Mouse (Mus musculus) lung, postnatal 0 days (tissue): ENCODE data around the gene Flywch2. TPM values are rescaled to one million over a fixed set of nuclear protein-coding genes. Genes with fewer than 3 reads are reported as not detected.

Experiments
- ATAC-seq: fragments of 200-750 bp; cut with Nextera tagmentation; 2 replicates; pipeline ENCODE4 v1.8.0; 2017; ENCODE audit warnings: moderate library complexity
- DNase-seq: peaks from one replicate; pipeline ENCODE4 v3.0.0-alpha.2; 2016; ENCODE audit warnings: low spot score
- H3K27ac ChIP-seq: fragments of 300-500 bp; sonication (generic); 2 replicates; pipeline ENCODE4 v1.5.1; 2014; ENCODE audit warnings: antibody characterized with exemption, mild to moderate bottlenecking, low read length, mixed read lengths
- H3K27me3 ChIP-seq: fragments of 300-500 bp; sonication (generic); replicated peaks from 2 replicates; pipeline ENCODE4 v1.6.1; 2014; ENCODE audit warnings: low read length, mixed read lengths; ENCODE audit not compliant: insufficient read depth
- H3K36me3 ChIP-seq: fragments of 300-500 bp; sonication (generic); 2 replicates; pipeline ENCODE4 v1.6.1; 2014; ENCODE audit warnings: low read length, mixed read lengths; ENCODE audit not compliant: insufficient read depth
- H3K4me1 ChIP-seq: fragments of 300-500 bp; sonication (generic); 2 replicates; pipeline ENCODE4 v1.6.1; 2014; ENCODE audit warnings: antibody characterized with exemption, low read depth, low read length, mixed read lengths; ENCODE audit not compliant: insufficient read depth
- H3K4me2 ChIP-seq: fragments of 300-500 bp; sonication (generic); replicated peaks from 2 replicates; pipeline ENCODE4 v1.6.1; 2014; ENCODE audit warnings: low read depth, mild to moderate bottlenecking, low read length, moderate library complexity, mixed read lengths
- H3K4me3 ChIP-seq: fragments of 300-500 bp; sonication (generic); 2 replicates; pipeline ENCODE4 v1.5.1; 2014; ENCODE audit warnings: low read depth, low read length
- H3K9ac ChIP-seq: fragments of 300-500 bp; sonication (generic); replicated peaks from 2 replicates; pipeline ENCODE4 v1.6.1; 2014; ENCODE audit warnings: low read depth, mild to moderate bottlenecking
- H3K9me3 ChIP-seq: fragments of 300-500 bp; sonication (generic); 2 replicates; pipeline ENCODE4 v1.6.1; 2016; ENCODE audit warnings: low read length, mixed read lengths
- CTCF ChIP-seq: IDR thresholded peaks from 2 replicates; pipeline ENCODE4 v1.5.1; 2016; ENCODE audit warnings: antibody characterized with exemption, mild to moderate bottlenecking
- EP300 ChIP-seq: IDR thresholded peaks from 2 replicates; pipeline ENCODE4 v1.6.1; 2016; ENCODE audit warnings: antibody characterized with exemption, mild to moderate bottlenecking, control low read depth
- WGBS: fragments of 180-500 bp; shearing (Covaris S2); extraction: QIAGEN DNeasy Blood & Tissue Kit; methylation state at CpG from one replicate; pipeline ENCODE4 v1.1.7; 2014; 5-methylcytosine and 5-hydroxymethylcytosine counted together
- microRNA-seq: library from miRNA; unstranded; fragments of <30 nt; microRNA quantifications from one replicate; pipeline ENCODE4, GENCODE M21; 2016
- polyA plus RNA-seq: library from polyadenylated mRNA; unstranded; fragments of >200 nt; fragmentation: Nextera tagmentation; extraction: Ambion mirVana; gene quantifications from 2 replicates; pipeline ENCODE4 v1.2.1, GENCODE M21; 2015

The Flywch2 gene
- polyA plus RNA-seq, 1 experiment from 2014 or later, result 18.6 TPM

GRCm38 (mm10) chr17:23739202-23740135 is 46.4 kb downstream of the Flywch2 start:
- peaks cover 28% of the 10 kb centered on the region for H3K27me3 ChIP-seq
- H3K36me3 ChIP-seq, result 0 out of 2 replicates have a peak, but pooled peaks cover 7% of the 10 kb centered on the region
- peak; percentile 67 for DNase-seq
- H3K9ac ChIP-seq, result peak overlapping the region; percentile 60
- peak overlapping the region; percentile 74 for H3K27ac ChIP-seq
- WGBS, result 4% methylated on average over 48 of the region's 48 CpGs
- ATAC-seq, result peak; percentile 27
- H3K4me3 ChIP-seq, result peak overlapping the region; percentile 78
- H3K9me3 ChIP-seq, result no peaks in the 10 kb centered on the region
- peak overlapping the region; percentile 79 for H3K4me2 ChIP-seq
- no peak for TF ChIP-seq EP300
- H3K4me1 ChIP-seq, result peaks cover 31% of the 10 kb centered on the region

GRCm38 (mm10) chr17:23738836-23739201 is 47.1 kb downstream of the Flywch2 start:
- Histone ChIP-seq H3K36me3 (0 out of 2 replicates have a peak, but pooled peaks cover 7% of the 10 kb centered on the region), H3K9ac (peak overlapping the region; percentile 60; the same call in 1 of the 2 replicates), H3K4me3 (peak overlapping the region; percentile 78), H3K9me3 (no peaks in the 10 kb centered on the region), H3K4me1 (peaks cover 31% of the 10 kb centered on the region), H3K4me2 (peak overlapping the region; percentile 79), H3K27me3 (peaks cover 24% of the 10 kb centered on the region), H3K27ac (peak overlapping the region; percentile 74)
- DNase-seq, result no peak
- no peak for ATAC-seq
- TF ChIP-seq EP300 (no peak), CTCF (no peak)
- WGBS, result 41% methylated on average over 2 of the region's 2 CpGs

GRCm38 (mm10) chr17:23737493-23738445 is 48.1 kb downstream of the Flywch2 start:
- no peak for ATAC-seq
- H3K4me2 ChIP-seq, result peak overlapping the region; percentile 79; the same call in 1 of the 2 replicates
- H3K9me3 ChIP-seq, result no peaks in the 10 kb centered on the region
- 0 out of 2 replicates have a peak, but pooled peaks cover 7% of the 10 kb centered on the region for H3K36me3 ChIP-seq
- peaks cover 14% of the 10 kb centered on the region; the same call in 1 of the 2 replicates for H3K27me3 ChIP-seq
- TF ChIP-seq CTCF, result peak; percentile 52
- no peak for TF ChIP-seq EP300
- DNase-seq, result peak; percentile 43
- peaks cover 31% of the 10 kb centered on the region for H3K4me1 ChIP-seq
- H3K4me3 ChIP-seq, result no peak overlapping the region
- 60% methylated on average over 15 of the region's 15 CpGs for WGBS
- no peak overlapping the region for H3K9ac ChIP-seq
- H3K27ac ChIP-seq, result no peak overlapping the region

- Histone ChIP-seq H3K4me2 (no peak overlapping the region), H3K36me3 (0 out of 2 replicates have a peak, but pooled peaks cover 7% of the 10 kb centered on the region), H3K4me1 (peaks cover 14% of the 10 kb centered on the region), H3K4me3 (no peak overlapping the region), H3K27ac (no peak overlapping the region), H3K27me3 (no peaks in the 10 kb centered on the region), H3K9me3 (no peaks in the 10 kb centered on the region), H3K9ac (no peak overlapping the region)
- ATAC-seq (no peak), DNase-seq (no peak)
- TF ChIP-seq EP300 (no peak), CTCF (no peak)
- 17% methylated on average over 1 of the region's 1 CpGs for WGBS
These were observed 51.5 kb downstream of the Flywch2 start for GRCm38 (mm10) chr17:23734341-23734740.

GRCm38 (mm10) chr17:23730441-23730840 is 55.4 kb downstream of the Flywch2 start:
- Histone ChIP-seq H3K27me3 (no peaks in the 10 kb centered on the region), H3K4me2 (no peak overlapping the region), H3K27ac (no peak overlapping the region), H3K4me1 (peaks cover 3% of the 10 kb centered on the region; the same call in 1 of the 2 replicates), H3K9ac (no peak overlapping the region), H3K4me3 (no peak overlapping the region), H3K36me3 (no peaks in the 10 kb centered on the region), H3K9me3 (no peaks in the 10 kb centered on the region)
- WGBS, result 44% methylated on average over 1 of the region's 1 CpGs
- no peak for ATAC-seq
- TF ChIP-seq EP300 (no peak), CTCF (no peak)
- DNase-seq, result no peak

Small RNA genes lying within 50 kb of the gene (microRNA-seq; reads per million reads assigned to microRNA genes)
- not detected for gene Mir5125

Other genes starting within 250 kb of the Flywch2 start
- gene Zfp213, start 221.8 kb downstream of the Flywch2 start, polyA plus RNA-seq, result 10.5 and 11.5 TPM in 2 replicates
- 5.0 and 5.5 TPM in 2 replicates for gene Zfp13, start 186.6 kb downstream of the Flywch2 start, polyA plus RNA-seq
- gene Zscan10, start 185.2 kb downstream of the Flywch2 start, polyA plus RNA-seq, result not detected in 2 replicates
- gene Mmp25, start 140.8 kb downstream of the Flywch2 start, polyA plus RNA-seq, result 0.29 and 0.36 TPM in 2 replicates
- 7.1 and 8.7 TPM in 2 replicates for gene Bicdl2, start 125.6 kb downstream of the Flywch2 start, polyA plus RNA-seq
- gene Hcfc1r1, start 112.5 kb downstream of the Flywch2 start, polyA plus RNA-seq, result 104 and 107 TPM in 2 replicates
- 18.1 and 18.6 TPM in 2 replicates for gene Thoc6, start 112.2 kb downstream of the Flywch2 start, polyA plus RNA-seq
- 50.4 and 53.8 TPM in 2 replicates for gene Tnfrsf12a, start 108.6 kb downstream of the Flywch2 start, polyA plus RNA-seq
- gene Cldn6, start 106.8 kb downstream of the Flywch2 start, polyA plus RNA-seq, result 5.9 and 6.3 TPM in 2 replicates
- 0.44 and 0.76 TPM in 2 replicates for gene Cldn9, start 102.1 kb downstream of the Flywch2 start, polyA plus RNA-seq
- gene 1520401A03Rik, start 63.3 kb downstream of the Flywch2 start, polyA plus RNA-seq, result 0.20 TPM in 1 of 2 replicates, not detected in the other
- 10.4 and 11.5 TPM in 2 replicates for gene Pkmyt1, start 59.7 kb downstream of the Flywch2 start, polyA plus RNA-seq
- gene Paqr4, start 45.2 kb downstream of the Flywch2 start, polyA plus RNA-seq, result 45.2 and 47.7 TPM in 2 replicates
- 0.41 and 0.52 TPM in 2 replicates for gene Kremen2, start 40.2 kb downstream of the Flywch2 start, polyA plus RNA-seq
- 43.1 and 43.5 TPM in 2 replicates for gene Flywch1, start 14.5 kb downstream of the Flywch2 start, polyA plus RNA-seq
- gene Srrm2, start 4.5 kb upstream of the Flywch2 start, polyA plus RNA-seq, result 284 and 354 TPM in 2 replicates
- gene Elob, start 43.1 kb upstream of the Flywch2 start, polyA plus RNA-seq, result 803 and 893 TPM in 2 replicates
- not detected in 2 replicates for gene Prss33, start 50.0 kb upstream of the Flywch2 start, polyA plus RNA-seq
- not detected in 2 replicates for gene Prss32, start 57.8 kb upstream of the Flywch2 start, polyA plus RNA-seq
- gene Prss41, start 58.1 kb upstream of the Flywch2 start, polyA plus RNA-seq, result 0.40 and 0.63 TPM in 2 replicates
- gene Prss21, start 82.0 kb upstream of the Flywch2 start, polyA plus RNA-seq, result not detected in 2 replicates
- gene Dcpp1, start 94.8 kb upstream of the Flywch2 start, polyA plus RNA-seq, result 0.25 TPM in 1 of 2 replicates, not detected in the other
- not detected in 2 replicates for gene Dcpp2, start 94.8 kb upstream of the Flywch2 start, polyA plus RNA-seq
- 0.35 and 0.64 TPM in 2 replicates for gene Dcpp3, start 131.4 kb upstream of the Flywch2 start, polyA plus RNA-seq
- not detected in 2 replicates for gene Sbp, start 155.6 kb upstream of the Flywch2 start, polyA plus RNA-seq
- not detected in 2 replicates for gene Sbpl, start 169.2 kb upstream of the Flywch2 start, polyA plus RNA-seq
- gene Prss30, start 194.5 kb upstream of the Flywch2 start, polyA plus RNA-seq, result 0.18 and 0.47 TPM in 2 replicates
- 0.57 and 0.77 TPM in 2 replicates for gene Prss22, start 212.0 kb upstream of the Flywch2 start, polyA plus RNA-seq